In genomic region chr9:119102783-119103113, GRCm38 (mm10) we compare ENCODE assay signal across 9 mouse cellular contexts. TPM values are rescaled to one million over a fixed set of nuclear protein-coding genes. Genes with fewer than 3 reads are reported as not detected.
A peak's percentile ranks its signal among the peaks of the same experiment; 100 is the strongest.
DNase-seq lines count a peak whose midpoint lies in the region; ATAC-seq and TF ChIP-seq lines count a peak whose summit lies in the region.
"Had no signal": no experiment of that assay in that cellular context is flagged by ENCODE, and none has a peak within 500 bp of the region (broad histone marks: within the 10 kb centered on the region; RNA-seq: fewer than 3 reads in every experiment).

No protein-coding gene starts in this region.

- peak overlapping the region; percentile 71 for H3K4me3 ChIP-seq in layer of hippocampus, adult 2 months
- peak overlapping the region; percentile 70 for H3K4me3 ChIP-seq in embryonic facial prominence, embryonic 12.5 days
- H3K4me3 ChIP-seq in intestine, embryonic 15.5 days (replicated peaks), result peak overlapping the region; percentile 61
- H3K4me3 ChIP-seq in neural tube, embryonic 12.5 days, result peak overlapping the region; percentile 55

- peak overlapping the region; percentile 79 for H3K4me2 ChIP-seq in embryonic facial prominence, embryonic 12.5 days (replicated peaks)
- H3K4me2 ChIP-seq in intestine, embryonic 15.5 days (replicated peaks), result peak overlapping the region; percentile 94
- H3K4me2 ChIP-seq in neural tube, embryonic 12.5 days (replicated peaks), result peak overlapping the region; percentile 81

- no peaks in the 10 kb centered on the region; the same call in 1 of the 2 replicates for H3K27me3 ChIP-seq in embryonic facial prominence, embryonic 12.5 days
- H3K27me3 ChIP-seq in intestine, embryonic 15.5 days (replicated peaks), result 0 out of 2 replicates have a peak, but pooled peaks cover 4% of the 10 kb centered on the region
- H3K27me3 ChIP-seq in neural tube, embryonic 12.5 days (replicated peaks), result no peaks in the 10 kb centered on the region; the same call in 1 of the 2 replicates

- no peaks in the 10 kb centered on the region for H3K36me3 ChIP-seq in embryonic facial prominence, embryonic 12.5 days
- H3K36me3 ChIP-seq in intestine, embryonic 15.5 days, result no peaks in the 10 kb centered on the region
- H3K36me3 ChIP-seq in neural tube, embryonic 12.5 days, result no peaks in the 10 kb centered on the region

- TF ChIP-seq CTCF in layer of hippocampus, adult 2 months (conservative IDR thresholded peaks at IDR 0.05), result no peak

- H3K4me1 ChIP-seq in embryonic facial prominence, embryonic 12.5 days, result peaks cover 4% of the 10 kb centered on the region; the same call in 1 of the 2 replicates
- H3K4me1 ChIP-seq in intestine, embryonic 15.5 days (replicated peaks), result no peaks in the 10 kb centered on the region
- 0 out of 2 replicates have a peak, but pooled peaks cover 13% of the 10 kb centered on the region for H3K4me1 ChIP-seq in neural tube, embryonic 12.5 days

- no peak for DNase-seq in layer of hippocampus, adult 2 months (ENCODE audit: low spot score in 2 of 2)
- no peak for DNase-seq in layer of hippocampus, postnatal 25 days (ENCODE audit: extremely low spot score in 1 of 2, low spot score in 1 of 2)
- no peak for DNase-seq in retina, postnatal 1 day
- DNase-seq in cerebellum, adult 9-10 months, result no peak
- DNase-seq in embryo, embryonic 9.5 days (ENCODE audit: extremely low spot score), result no peak

- ATAC-seq in embryonic facial prominence, embryonic 12.5 days (ENCODE audit: insufficient number of reproducible peaks, insufficient read depth, low FRiP score, low TSS enrichment), result no peak
- ATAC-seq in intestine, embryonic 15.5 days, result no peak; the same call in none of the 2 replicates
- no peak; the same call in 1 of the 2 replicates for ATAC-seq in neural tube, embryonic 12.5 days (ENCODE audit: low FRiP score, low read depth)

- WGBS in embryonic facial prominence, embryonic 12.5 days, result 4% methylated on average over 19 of the region's 19 CpGs
- WGBS in intestine, embryonic 15.5 days, result 3% methylated on average over 19 of the region's 19 CpGs
- 4% methylated on average over 19 of the region's 19 CpGs for WGBS in neural tube, embryonic 12.5 days

- peak overlapping the region; percentile 40 for H3K9ac ChIP-seq in embryonic facial prominence, embryonic 12.5 days
- H3K9ac ChIP-seq in intestine, embryonic 15.5 days, result peak overlapping the region; percentile 44
- H3K9ac ChIP-seq in neural tube, embryonic 12.5 days, result peak overlapping the region; percentile 46

- H3K9me3 ChIP-seq in embryonic facial prominence, embryonic 12.5 days, result no peaks in the 10 kb centered on the region
- no peaks in the 10 kb centered on the region for H3K9me3 ChIP-seq in intestine, embryonic 15.5 days
- no peaks in the 10 kb centered on the region for H3K9me3 ChIP-seq in neural tube, embryonic 12.5 days

- peak overlapping the region; percentile 52; the same call in 1 of the 2 replicates for H3K27ac ChIP-seq in layer of hippocampus, adult 2 months
- 0 out of 2 replicates have a peak overlapping the region, but pooled peaks have one; percentile 5 for H3K27ac ChIP-seq in embryonic facial prominence, embryonic 12.5 days
- H3K27ac ChIP-seq in intestine, embryonic 15.5 days, result no peak overlapping the region
- no peak overlapping the region for H3K27ac ChIP-seq in neural tube, embryonic 12.5 days

RNA-seq across cellular contexts. Expression of gene Dlec1, which starts 0.5 kb away (rescaled TPM):
- 1 to 10 TPM; 3.0 to 3.3 TPM for total RNA-seq in layer of hippocampus, adult 2 months (2021)
- total RNA-seq in layer of hippocampus, postnatal 25 days (2021), result 1 to 10 TPM; 2.1 to 2.4 TPM
- polyA plus RNA-seq in embryonic facial prominence, embryonic 12.5 days (2016; fragmentation: Nextera tagmentation; extraction: Ambion mirVana), result 1.5 and 1.7 TPM in 2 replicates
- 0.51 and 0.72 TPM in 2 replicates for polyA plus RNA-seq in intestine, embryonic 15.5 days (2015; fragmentation: Nextera tagmentation; extraction: Ambion mirVana)
- 0.79 and 1.8 TPM in 2 replicates for polyA plus RNA-seq in neural tube, embryonic 12.5 days (2016; fragmentation: Nextera tagmentation; extraction: Ambion mirVana)
- total RNA-seq: gastrocnemius, adult 18-20 months had no signal

RNA-seq across cellular contexts. Expression of gene Plcd1, which starts 9.4 kb away (rescaled TPM):
- total RNA-seq in layer of hippocampus, adult 2 months (2021), result 10 to 100 TPM; 10.7 to 11.7 TPM
- 10 to 100 TPM in 1 of 2 experiments, 1 to 10 TPM in 1; 7.8 to 11.4 TPM for total RNA-seq in layer of hippocampus, postnatal 25 days (2021)
- polyA plus RNA-seq in embryonic facial prominence, embryonic 12.5 days (2016; fragmentation: Nextera tagmentation; extraction: Ambion mirVana), result 26.6 and 27.8 TPM in 2 replicates
- 16.8 and 18.7 TPM in 2 replicates for polyA plus RNA-seq in intestine, embryonic 15.5 days (2015; fragmentation: Nextera tagmentation; extraction: Ambion mirVana)
- 29.7 and 31.9 TPM in 2 replicates for polyA plus RNA-seq in neural tube, embryonic 12.5 days (2016; fragmentation: Nextera tagmentation; extraction: Ambion mirVana)

RNA-seq across cellular contexts. Expression of gene Vill, which starts 50.2 kb away (rescaled TPM):
- total RNA-seq in layer of hippocampus, adult 2 months (2021), result under 1 TPM; 0.54 to 0.71 TPM
- 1 to 10 TPM; 1.0 to 1.1 TPM for total RNA-seq in layer of hippocampus, postnatal 25 days (2021)
- polyA plus RNA-seq in embryonic facial prominence, embryonic 12.5 days (2016; fragmentation: Nextera tagmentation; extraction: Ambion mirVana), result 27.3 and 28.1 TPM in 2 replicates
- polyA plus RNA-seq in intestine, embryonic 15.5 days (2015; fragmentation: Nextera tagmentation; extraction: Ambion mirVana), result 16.1 and 17.2 TPM in 2 replicates
- 9.8 and 13.0 TPM in 2 replicates for polyA plus RNA-seq in neural tube, embryonic 12.5 days (2016; fragmentation: Nextera tagmentation; extraction: Ambion mirVana)

RNA-seq across cellular contexts. Expression of gene Acaa1b, which starts 54.1 kb away (rescaled TPM):
- 1 to 10 TPM; 1.6 TPM for total RNA-seq in layer of hippocampus, adult 2 months (2021)
- 1 to 10 TPM; 1.4 to 1.5 TPM for total RNA-seq in layer of hippocampus, postnatal 25 days (2021)
- 2.3 and 3.0 TPM in 2 replicates for polyA plus RNA-seq in embryonic facial prominence, embryonic 12.5 days (2016; fragmentation: Nextera tagmentation; extraction: Ambion mirVana)
- polyA plus RNA-seq in intestine, embryonic 15.5 days (2015; fragmentation: Nextera tagmentation; extraction: Ambion mirVana), result 1.9 and 2.2 TPM in 2 replicates
- polyA plus RNA-seq in neural tube, embryonic 12.5 days (2016; fragmentation: Nextera tagmentation; extraction: Ambion mirVana), result 1.5 and 1.7 TPM in 2 replicates

RNA-seq across cellular contexts. Expression of gene Gm47289, which starts 56.2 kb away (rescaled TPM):
- total RNA-seq in layer of hippocampus, adult 2 months (2021), result not detected
- not detected for total RNA-seq in layer of hippocampus, postnatal 25 days (2021)
- polyA plus RNA-seq in embryonic facial prominence, embryonic 12.5 days (2016; fragmentation: Nextera tagmentation; extraction: Ambion mirVana), result not detected in 2 replicates
- polyA plus RNA-seq in intestine, embryonic 15.5 days (2015; fragmentation: Nextera tagmentation; extraction: Ambion mirVana), result not detected in 2 replicates
- not detected in 2 replicates for polyA plus RNA-seq in neural tube, embryonic 12.5 days (2016; fragmentation: Nextera tagmentation; extraction: Ambion mirVana)
- total RNA-seq: gastrocnemius, adult 18-20 months had no signal

Comparison
In these comparisons a context has a peak if more than half of its experiments do, and no peak if none do; other contexts are left out.
1. H3K27ac ChIP-seq: peak in layer of hippocampus, adult 2 months (single experiment) and embryonic facial prominence, embryonic 12.5 days (single experiment); none in intestine, embryonic 15.5 days (single experiment) and neural tube, embryonic 12.5 days (single experiment).
2. Peak in every context shown above with its lines, with median percentiles within 50 percentile points of each other: H3K4me3 ChIP-seq, H3K4me2 ChIP-seq and H3K9ac ChIP-seq.